Mouse (Mus musculus): Measurements from ENCODE around the gene 1700019D03Rik. TPM values are rescaled to one million over a fixed set of nuclear protein-coding genes. Genes with fewer than 3 reads are reported as not detected.

The 1700019D03Rik gene
- polyA plus RNA-seq (2012; fragmentation: generic; extraction: Trizol): under 1 TPM in 1 of 2 experiments, not detected in 1; 0.01 TPM

DNA sequence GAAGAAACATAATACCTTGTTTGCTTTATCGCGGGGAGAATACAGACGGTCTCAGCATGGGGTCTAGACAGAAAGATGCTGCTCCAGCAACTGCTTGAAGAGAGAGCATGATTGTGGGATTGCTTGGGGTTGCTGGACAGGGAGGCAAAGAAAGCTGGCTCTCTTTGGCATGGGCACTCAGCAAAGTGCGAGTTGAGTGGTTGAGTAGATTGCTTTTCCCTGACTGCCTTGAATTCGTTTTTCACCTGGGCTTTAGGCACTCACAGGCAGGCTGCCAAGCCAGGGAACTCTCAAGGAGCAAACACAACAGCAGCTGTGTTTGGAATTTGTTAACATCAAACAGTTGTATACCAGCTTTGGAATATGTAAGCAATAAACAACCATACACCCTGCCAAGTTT, at the start of gene 1700019D03Rik:
Gene 1700019D03Rik, minus strand, starts transcription at position 101 of the 400 bp plus-strand sequence.

GRCm38 (mm10) chr1:53061340-53061739, 41.4 kb upstream of the 1700019D03Rik start, which contains the start of gene Mstn:
Mstn (plus strand) TSS chr1:53061640.

Other genes with a start within 250 kb of the 1700019D03Rik start
- gene Inpp1, start 202.5 kb downstream of the 1700019D03Rik start, polyA plus RNA-seq (2012; fragmentation: generic; extraction: Trizol): 10 to 100 TPM in 1 of 2 experiments, 1 to 10 TPM in 1; 3.7 to 14.2 TPM
- 1 to 10 TPM in 1 of 2 experiments, under 1 TPM in 1; 0.39 to 7.2 TPM for gene Hibch, start 175.2 kb downstream of the 1700019D03Rik start, polyA plus RNA-seq (2012; fragmentation: generic; extraction: Trizol)
- gene Mstn, start 41.5 kb upstream of the 1700019D03Rik start, polyA plus RNA-seq (2012; fragmentation: generic; extraction: Trizol): not detected
- gene 1700019A02Rik, start 167.5 kb upstream of the 1700019D03Rik start, polyA plus RNA-seq (2012; fragmentation: generic; extraction: Trizol): not detected

Data from C3H10T1/2 (cell line).